Mouse (Mus musculus): ENCODE results near the gene Gabbr1. TPM values are rescaled to one million over a fixed set of nuclear protein-coding genes. Genes with fewer than 3 reads are reported as not detected.

Gabbr1 gene
- polyA plus RNA-seq, 1 experiment from 2014 or later: 8.3 TPM

GRCm38 (mm10) chr17:37047332-37047976, 1.7 kb downstream of the Gabbr1 start:
- no peaks in the 10 kb centered on the region for H3K36me3 ChIP-seq
- 16% methylated on average over 19 of the region's 19 CpGs for WGBS
- H3K9me3 ChIP-seq (replicated peaks): no peaks in the 10 kb centered on the region
- H3K4me1 ChIP-seq: peaks cover 40% of the 10 kb centered on the region
- H3K27me3 ChIP-seq: peaks cover 5% of the 10 kb centered on the region
- peak overlapping the region; percentile 97 for H3K4me2 ChIP-seq
- H3K27ac ChIP-seq: no peak overlapping the region
- H3K4me3 ChIP-seq (replicated peaks): peak overlapping the region; percentile 86
- H3K9ac ChIP-seq: no peak overlapping the region; the same call in 1 of the 2 replicates
- no peak for ATAC-seq (replicated peaks; ENCODE audit: low FRiP score)

- no peak overlapping the region for H3K4me2 ChIP-seq
- H3K27me3 ChIP-seq: peaks cover 5% of the 10 kb centered on the region
- peaks cover 40% of the 10 kb centered on the region for H3K4me1 ChIP-seq
- 40% methylated on average over 3 of the region's 3 CpGs for WGBS
- H3K4me3 ChIP-seq (replicated peaks): no peak overlapping the region
- ATAC-seq (replicated peaks; ENCODE audit: low FRiP score): no peak
- no peaks in the 10 kb centered on the region for H3K36me3 ChIP-seq
- H3K9me3 ChIP-seq (replicated peaks): no peaks in the 10 kb centered on the region
- H3K27ac ChIP-seq: no peak overlapping the region
- H3K9ac ChIP-seq: no peak overlapping the region
These were observed 2.2 kb downstream of the Gabbr1 start for GRCm38 (mm10) chr17:37047981-37048380.

GRCm38 (mm10) chr17:37048383-37048782, 2.6 kb downstream of the Gabbr1 start:
- Histone ChIP-seq H3K9ac (no peak overlapping the region), H3K27me3 (peaks cover 5% of the 10 kb centered on the region), H3K36me3 (no peaks in the 10 kb centered on the region), H3K9me3 (replicated peaks) (no peaks in the 10 kb centered on the region), H3K4me1 (peaks cover 40% of the 10 kb centered on the region), H3K27ac (no peak overlapping the region), H3K4me3 (replicated peaks) (no peak overlapping the region), H3K4me2 (no peak overlapping the region)
- WGBS: 68% methylated on average over 7 of the region's 7 CpGs
- ATAC-seq (replicated peaks; ENCODE audit: low FRiP score): no peak

GRCm38 (mm10) chr17:37049570-37050310, 4.0 kb downstream of the Gabbr1 start:
- ATAC-seq (replicated peaks; ENCODE audit: low FRiP score): peak; percentile 13
- peak overlapping the region; percentile 96 for H3K4me2 ChIP-seq
- 3% methylated on average over 39 of the region's 39 CpGs for WGBS
- peaks cover 5% of the 10 kb centered on the region for H3K27me3 ChIP-seq
- H3K9ac ChIP-seq: peak overlapping the region; percentile 67; the same call in 1 of the 2 replicates
- peaks cover 40% of the 10 kb centered on the region for H3K4me1 ChIP-seq
- H3K9me3 ChIP-seq (replicated peaks): no peaks in the 10 kb centered on the region
- peak overlapping the region; percentile 60 for H3K27ac ChIP-seq
- peaks cover 11% of the 10 kb centered on the region for H3K36me3 ChIP-seq
- H3K4me3 ChIP-seq (replicated peaks): peak overlapping the region; percentile 61

- peaks cover 35% of the 10 kb centered on the region for H3K4me1 ChIP-seq
- peak overlapping the region; percentile 61 for H3K4me3 ChIP-seq (replicated peaks)
- WGBS: under 1% methylated on average over 20 of the region's 22 CpGs
- peaks cover 17% of the 10 kb centered on the region for H3K36me3 ChIP-seq
- peak overlapping the region; percentile 67 for H3K9ac ChIP-seq
- peak overlapping the region; percentile 60 for H3K27ac ChIP-seq
- H3K27me3 ChIP-seq: peaks cover 5% of the 10 kb centered on the region
- H3K4me2 ChIP-seq: peak overlapping the region; percentile 96
- peak; percentile 34 for ATAC-seq (replicated peaks; ENCODE audit: low FRiP score)
- H3K9me3 ChIP-seq (replicated peaks): no peaks in the 10 kb centered on the region
These were observed 4.6 kb downstream of the Gabbr1 start for GRCm38 (mm10) chr17:37050399-37050798.

GRCm38 (mm10) chr17:37050876-37051275, 5.1 kb downstream of the Gabbr1 start:
- peak; percentile 3; the same call in 1 of the 2 replicates for ATAC-seq (replicated peaks; ENCODE audit: low FRiP score)
- Histone ChIP-seq H3K36me3 (peaks cover 22% of the 10 kb centered on the region), H3K4me2 (peak overlapping the region; percentile 96), H3K4me1 (peaks cover 33% of the 10 kb centered on the region), H3K9me3 (replicated peaks) (no peaks in the 10 kb centered on the region), H3K9ac (peak overlapping the region; percentile 67), H3K4me3 (replicated peaks) (peak overlapping the region; percentile 61), H3K27me3 (peaks cover 5% of the 10 kb centered on the region), H3K27ac (no peak overlapping the region)
- 8% methylated on average over 27 of the region's 27 CpGs for WGBS

- Histone ChIP-seq H3K9me3 (replicated peaks) (no peaks in the 10 kb centered on the region), H3K4me2 (0 out of 2 replicates have a peak overlapping the region, but pooled peaks have one; percentile 96), H3K9ac (no peak overlapping the region), H3K27ac (no peak overlapping the region), H3K36me3 (peaks cover 31% of the 10 kb centered on the region), H3K4me3 (replicated peaks) (no peak overlapping the region), H3K4me1 (peaks cover 30% of the 10 kb centered on the region), H3K27me3 (peaks cover 5% of the 10 kb centered on the region)
- 49% methylated on average over 4 of the region's 4 CpGs for WGBS
- no peak for ATAC-seq (replicated peaks; ENCODE audit: low FRiP score)
These were observed 6.0 kb downstream of the Gabbr1 start for GRCm38 (mm10) chr17:37051745-37052144.

- Histone ChIP-seq H3K4me1 (no peaks in the 10 kb centered on the region), H3K4me2 (no peak overlapping the region), H3K4me3 (replicated peaks) (no peak overlapping the region), H3K27me3 (no peaks in the 10 kb centered on the region), H3K36me3 (peaks cover 75% of the 10 kb centered on the region), H3K27ac (no peak overlapping the region), H3K9me3 (replicated peaks) (no peaks in the 10 kb centered on the region), H3K9ac (no peak overlapping the region)
- 86% methylated on average over 6 of the region's 6 CpGs for WGBS
- ATAC-seq (replicated peaks; ENCODE audit: low FRiP score): no peak
These were observed 11.2 kb downstream of the Gabbr1 start for GRCm38 (mm10) chr17:37056957-37057356.

GRCm38 (mm10) chr17:37061435-37061834, 15.7 kb downstream of the Gabbr1 start:
- H3K9me3 ChIP-seq (replicated peaks): no peaks in the 10 kb centered on the region
- no peak for ATAC-seq (replicated peaks; ENCODE audit: low FRiP score)

GRCm38 (mm10) chr17:37062101-37062641, 16.4 kb downstream of the Gabbr1 start:
- H3K9ac ChIP-seq: no peak overlapping the region
- H3K9me3 ChIP-seq (replicated peaks): no peaks in the 10 kb centered on the region
- H3K4me3 ChIP-seq (replicated peaks): no peak overlapping the region
- no peaks in the 10 kb centered on the region for H3K27me3 ChIP-seq
- WGBS: 91% methylated on average over 10 of the region's 10 CpGs
- no peak for ATAC-seq (replicated peaks; ENCODE audit: low FRiP score)
- no peak overlapping the region for H3K4me2 ChIP-seq
- peaks cover 92% of the 10 kb centered on the region for H3K36me3 ChIP-seq
- no peaks in the 10 kb centered on the region for H3K4me1 ChIP-seq
- H3K27ac ChIP-seq: no peak overlapping the region

More at GRCm38 (mm10) chr17:37061435-37061834, 15.7 kb downstream of the Gabbr1 start:
- Histone ChIP-seq H3K27ac (no peak overlapping the region), H3K36me3 (peaks cover 91% of the 10 kb centered on the region), H3K4me1 (no peaks in the 10 kb centered on the region), H3K4me2 (no peak overlapping the region), H3K4me3 (replicated peaks) (no peak overlapping the region), H3K27me3 (no peaks in the 10 kb centered on the region), H3K9ac (no peak overlapping the region)
- WGBS: 90% methylated on average over 3 of the region's 3 CpGs

GRCm38 (mm10) chr17:37063063-37063462, 17.3 kb downstream of the Gabbr1 start:
- Histone ChIP-seq H3K4me1 (no peaks in the 10 kb centered on the region), H3K9ac (no peak overlapping the region), H3K9me3 (replicated peaks) (no peaks in the 10 kb centered on the region), H3K27ac (no peak overlapping the region), H3K4me2 (no peak overlapping the region), H3K36me3 (peaks cover 95% of the 10 kb centered on the region), H3K4me3 (replicated peaks) (no peak overlapping the region), H3K27me3 (no peaks in the 10 kb centered on the region)
- ATAC-seq (replicated peaks; ENCODE audit: low FRiP score): no peak
- WGBS: 80% methylated on average over 10 of the region's 10 CpGs

All from kidney, embryonic 15.5 days (tissue).